Mouse (Mus musculus) regulatory T cell (primary cell): ENCODE results near the gene Atp2c2.

Source experiments
- in situ Hi-C: fragments of 300-600 bp; cut with MboI, MseI; formaldehyde crosslinking; loops from one replicate; pipeline ENCODE4 v1.15.1; 2025; ENCODE audit warnings: high pct_unique_total_duplicates

Gene Atp2c2

GRCm38 (mm10) chr8:119699549-119700134 lies at the start of gene Atp2c2:
Gene Atp2c2 (plus strand): TSS chr8:119700009.
- in situ Hi-C loops: loop anchor here (5.0 kb wide), 1 partner anchor 148 kb away; no protein-coding TSS in a partner anchor

GRCm38 (mm10) chr8:119651324-119651723 lies 48.5 kb upstream of the Atp2c2 start:
- in situ Hi-C loops: no loop called here

DNA sequence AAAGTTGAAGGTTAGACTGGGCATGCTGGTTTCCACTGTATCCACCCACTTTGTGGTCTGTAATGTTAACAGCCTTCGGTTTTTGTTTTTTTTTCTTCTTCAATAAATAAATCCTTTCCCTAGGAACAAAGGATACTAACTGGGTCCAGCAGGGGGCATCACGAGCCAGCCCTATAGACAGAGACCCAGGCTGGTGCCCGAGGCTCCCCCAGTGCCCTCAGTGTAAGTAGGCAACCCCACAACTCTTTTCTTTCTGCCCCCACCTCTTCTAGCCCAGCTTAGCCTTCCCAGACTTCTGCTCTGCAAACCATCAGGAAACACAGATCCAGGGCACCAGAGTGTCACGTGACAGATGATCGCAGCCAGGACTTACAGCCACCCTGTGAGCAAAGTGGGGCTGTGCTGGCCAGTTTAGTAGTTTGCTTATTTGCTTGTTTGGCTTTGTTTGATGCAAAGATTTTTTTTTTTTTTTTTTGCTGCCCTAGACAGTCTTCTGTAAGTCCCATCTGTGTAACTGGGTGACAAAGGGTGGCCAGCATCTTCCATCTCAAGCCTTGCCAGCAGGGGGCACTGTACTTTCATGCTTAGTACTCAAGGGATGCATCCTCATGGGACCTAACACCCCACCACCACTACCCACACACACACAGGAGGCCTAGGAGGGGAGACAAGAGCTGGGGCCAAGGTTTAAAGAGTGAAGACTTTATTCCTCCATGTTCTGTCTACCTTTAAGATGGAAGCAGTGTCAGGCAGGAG lies 42.9 kb upstream of the Atp2c2 start:
- in situ Hi-C loops: no loop called here

DNA sequence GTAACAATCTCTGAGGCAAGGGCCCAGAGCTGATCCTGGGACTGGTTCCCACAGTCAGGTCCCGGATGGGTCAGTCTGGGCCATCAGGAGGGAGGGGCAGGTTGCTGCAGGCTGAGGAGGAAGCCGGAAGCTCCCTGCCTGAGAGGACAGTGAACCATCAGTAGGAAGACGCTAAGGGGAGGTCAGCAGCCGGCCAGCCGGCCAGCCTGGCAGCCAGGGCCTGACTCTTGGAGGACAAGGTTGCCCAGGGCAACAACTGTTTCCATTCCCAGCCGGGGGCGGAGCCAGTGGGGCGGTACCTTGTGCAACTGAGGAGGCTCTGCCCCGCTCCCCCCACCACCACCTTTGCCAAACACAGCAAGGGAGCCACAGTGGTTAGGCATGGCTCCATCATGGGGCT lies 38.7 kb upstream of the Atp2c2 start:
- in situ Hi-C loops: no loop called here

GRCm38 (mm10) chr8:119661892-119662291 lies 37.9 kb upstream of the Atp2c2 start:
- in situ Hi-C loops: no loop called here

DNA sequence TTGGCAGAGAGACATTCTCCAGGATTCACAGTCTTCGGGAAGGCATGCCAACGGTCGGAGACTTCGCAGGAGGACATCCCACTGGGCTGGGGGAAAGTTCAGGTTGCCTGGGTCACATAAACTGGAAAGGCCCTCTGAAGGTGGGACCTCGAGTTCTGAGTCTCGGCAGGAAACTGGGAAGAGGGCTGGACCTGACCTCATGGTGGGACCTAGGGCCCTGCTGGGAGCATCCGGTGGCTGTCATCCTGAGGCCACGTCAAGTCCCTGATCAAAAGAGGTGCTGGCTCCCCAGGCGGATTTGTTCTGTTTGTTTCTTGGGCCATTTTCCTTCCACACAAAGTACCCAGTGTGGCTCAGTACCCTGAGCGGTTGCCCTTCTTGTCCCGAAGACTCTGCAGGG lies 36.4 kb upstream of the Atp2c2 start:
- in situ Hi-C loops: no loop called here

GRCm38 (mm10) chr8:119665270-119665669 lies 34.5 kb upstream of the Atp2c2 start:
- in situ Hi-C loops: no loop called here

- in situ Hi-C loops: no loop called here
Measured at GRCm38 (mm10) chr8:119666219-119666951, 33.4 kb upstream of the Atp2c2 start, which contains the start of gene Wfdc1. Gene Wfdc1 (plus strand): TSS chr8:119666365.

DNA sequence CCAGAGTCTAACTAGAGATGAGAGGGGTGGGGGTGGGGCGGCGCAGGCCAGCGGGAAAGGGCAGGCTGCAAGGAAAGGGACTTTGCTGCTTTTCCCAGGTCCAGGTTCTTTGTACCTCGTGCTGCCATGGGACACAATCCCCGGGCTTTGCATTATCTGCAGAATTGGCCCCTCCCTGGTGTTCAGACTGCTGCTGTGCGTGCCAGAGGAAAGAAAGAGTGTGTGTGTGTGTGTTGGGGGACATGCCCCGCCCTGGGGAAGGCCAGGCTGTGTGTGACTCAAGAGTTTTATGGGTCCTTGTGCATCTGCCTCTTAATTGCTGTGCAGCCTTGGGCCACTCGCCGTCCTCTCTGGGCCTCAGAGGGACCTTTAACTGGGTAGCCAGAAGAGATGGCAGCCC lies 31.4 kb upstream of the Atp2c2 start:
- in situ Hi-C loops: no loop called here

DNA sequence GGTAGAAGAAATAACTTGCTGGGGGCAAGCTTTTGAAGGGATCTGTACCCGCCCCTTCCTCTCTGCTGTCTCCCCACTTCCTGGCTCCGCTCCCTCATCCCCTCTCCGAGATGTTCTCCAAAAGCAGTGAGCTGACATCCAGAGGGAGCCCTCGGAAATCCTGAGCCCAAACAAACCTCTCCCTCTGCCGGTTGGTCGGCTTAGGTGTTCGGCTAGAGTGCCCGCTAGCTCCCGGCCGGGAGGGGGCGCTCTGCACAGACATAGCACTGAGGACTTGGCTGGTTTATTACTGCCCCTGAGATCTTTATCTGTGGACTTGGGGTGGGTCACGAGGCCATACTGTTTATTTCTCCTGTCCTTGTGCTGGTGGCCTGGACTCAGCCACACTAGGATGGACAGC lies 30.5 kb upstream of the Atp2c2 start:
- in situ Hi-C loops: no loop called here

DNA sequence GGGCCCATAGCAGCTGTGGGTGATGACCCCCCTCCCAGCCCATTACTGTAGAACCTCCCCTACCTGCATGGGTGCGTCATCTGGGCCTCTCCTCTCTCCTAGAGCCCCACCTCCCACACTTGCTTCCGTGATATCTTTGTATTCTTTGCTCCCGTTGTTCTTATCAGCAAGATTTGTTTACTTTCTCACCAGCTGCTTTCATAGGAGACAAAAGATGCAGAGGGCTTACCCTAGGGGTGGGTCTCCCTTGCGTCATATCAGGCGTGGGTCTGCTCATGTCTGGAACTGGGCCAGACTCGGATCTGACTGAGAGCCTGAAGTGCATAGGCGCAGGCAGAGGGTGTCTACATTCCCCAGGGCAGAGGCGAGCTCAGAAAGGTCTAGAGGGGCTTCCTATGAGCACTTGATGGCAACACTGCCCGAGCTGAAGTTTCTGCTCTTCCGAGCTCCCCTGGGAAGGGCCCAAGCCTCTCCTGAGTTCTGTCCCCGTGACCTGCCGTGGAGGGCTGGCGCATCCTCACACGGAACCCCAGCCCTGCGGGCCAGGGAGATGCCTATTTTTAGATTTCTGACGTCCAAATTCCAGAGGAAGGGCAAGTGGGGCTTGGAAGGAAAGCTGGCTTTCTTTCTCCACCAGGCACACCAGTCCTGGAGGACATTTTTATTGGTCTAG lies 29.3 kb upstream of the Atp2c2 start:
- in situ Hi-C loops: no loop called here

DNA sequence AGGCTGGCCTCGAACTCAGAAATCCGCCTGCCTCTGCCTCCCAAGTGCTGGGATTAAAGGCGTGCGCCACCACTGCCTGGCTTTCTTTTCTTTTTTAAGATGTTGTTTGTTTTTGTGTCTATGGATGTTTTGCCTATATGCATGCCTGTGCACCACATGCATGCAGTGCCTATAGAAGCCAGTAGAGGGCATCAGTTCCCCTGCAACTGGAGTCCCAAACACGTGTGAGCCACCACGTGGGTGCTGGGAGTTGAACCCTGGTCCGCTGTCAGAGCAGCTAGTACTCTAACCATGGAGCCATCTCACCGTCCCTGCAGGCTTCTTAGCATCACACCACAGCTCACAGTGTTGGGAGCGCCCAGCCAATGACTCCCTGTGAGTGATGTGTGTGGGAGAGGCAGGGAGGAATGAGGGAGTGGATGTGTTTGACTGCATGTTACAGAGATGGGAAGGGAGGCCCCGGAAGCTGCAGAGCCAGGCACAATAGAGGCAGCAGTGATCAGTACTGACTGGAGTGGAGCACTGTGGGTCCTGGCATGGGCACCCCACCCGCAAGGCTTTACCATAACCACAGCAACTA lies 25.7 kb upstream of the Atp2c2 start:
- in situ Hi-C loops: no loop called here

DNA sequence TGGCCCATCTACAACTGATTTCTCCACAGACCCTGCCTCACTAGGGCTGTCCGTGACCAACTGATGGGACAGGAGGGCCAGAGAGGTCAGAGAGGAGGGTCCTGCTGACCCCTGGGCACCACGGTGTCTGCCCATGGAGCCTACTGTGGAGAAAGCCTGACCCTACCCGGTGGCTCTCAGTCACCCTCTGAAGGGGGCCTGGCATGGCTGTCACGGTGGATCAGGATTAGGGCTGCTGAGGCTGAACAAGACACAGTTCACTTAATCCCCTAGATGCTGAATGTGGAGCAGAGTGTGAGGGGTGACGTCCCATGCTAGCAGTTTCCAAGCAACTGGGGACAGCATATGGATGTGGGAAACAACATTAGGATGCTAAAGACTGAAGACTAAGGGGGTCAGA lies 24.4 kb upstream of the Atp2c2 start:
- in situ Hi-C loops: no loop called here

DNA sequence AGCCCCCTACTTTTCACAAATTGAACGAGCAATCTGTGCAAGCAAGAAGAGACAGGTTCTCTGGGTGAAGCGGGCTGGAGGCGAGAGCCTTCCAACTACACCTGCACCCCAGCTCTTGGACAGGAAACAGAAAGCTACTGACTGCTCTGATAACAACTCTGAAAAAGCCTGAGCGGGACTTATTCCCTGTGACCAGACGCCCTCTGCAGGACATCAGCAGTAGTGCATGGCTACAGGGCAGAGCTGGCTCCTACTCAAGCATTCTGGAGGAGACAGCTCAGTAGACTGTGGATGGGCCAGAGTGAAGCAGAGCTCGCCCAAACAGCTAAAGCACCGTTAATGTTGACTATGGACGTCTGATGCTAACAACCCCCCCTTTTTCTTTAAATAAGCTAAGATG lies 23.4 kb upstream of the Atp2c2 start:
- in situ Hi-C loops: no loop called here

DNA sequence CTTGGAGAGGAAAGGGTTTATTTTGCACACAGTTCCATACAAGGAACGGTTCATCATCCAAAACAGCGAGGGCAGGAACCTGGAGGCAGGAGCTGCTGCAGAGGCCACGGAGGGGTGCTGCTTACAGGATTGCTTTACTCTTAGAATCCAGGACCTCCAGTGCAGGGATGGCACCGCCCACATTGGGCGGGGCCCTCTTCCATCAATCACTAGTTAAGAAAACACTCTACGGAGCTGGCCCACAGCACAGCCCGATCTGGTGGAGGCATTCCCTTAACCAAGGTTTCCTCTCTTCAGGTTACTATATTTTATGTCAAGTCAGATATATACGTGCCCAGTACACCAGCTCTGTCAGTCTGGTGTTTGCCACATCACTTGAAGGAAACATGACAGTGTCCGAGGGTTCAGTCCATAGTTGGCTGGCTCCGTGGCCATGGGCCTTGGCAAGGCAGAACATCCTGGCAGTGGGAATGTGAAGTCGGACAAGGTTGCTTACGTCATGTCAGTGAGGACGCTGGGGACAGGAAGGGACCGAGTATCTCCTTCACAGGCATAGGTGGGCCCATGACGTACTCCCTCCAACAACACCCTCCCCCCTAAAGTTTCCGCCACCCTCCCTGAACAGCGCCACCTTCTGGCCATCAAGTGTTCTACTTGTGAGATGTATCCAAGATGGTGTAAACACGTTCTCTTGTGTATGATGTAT lies 21.5 kb upstream of the Atp2c2 start:
- in situ Hi-C loops: no loop called here

GRCm38 (mm10) chr8:119679184-119679583 lies 20.6 kb upstream of the Atp2c2 start:
- in situ Hi-C loops: no loop called here

GRCm38 (mm10) chr8:119690602-119691001 lies 9.2 kb upstream of the Atp2c2 start:
- in situ Hi-C loops: no loop called here

- in situ Hi-C loops: no loop called here
Measured at GRCm38 (mm10) chr8:119691989-119692388, 7.8 kb upstream of the Atp2c2 start.

GRCm38 (mm10) chr8:119694696-119695095 lies 5.1 kb upstream of the Atp2c2 start:
- in situ Hi-C loops: loop anchor here (5.0 kb wide), 1 partner anchor 153 kb away; no protein-coding TSS in a partner anchor

GRCm38 (mm10) chr8:119697163-119697562 lies 2.6 kb upstream of the Atp2c2 start:
- in situ Hi-C loops: loop anchor here (5.0 kb wide), 1 partner anchor 150 kb away; no protein-coding TSS in a partner anchor

DNA sequence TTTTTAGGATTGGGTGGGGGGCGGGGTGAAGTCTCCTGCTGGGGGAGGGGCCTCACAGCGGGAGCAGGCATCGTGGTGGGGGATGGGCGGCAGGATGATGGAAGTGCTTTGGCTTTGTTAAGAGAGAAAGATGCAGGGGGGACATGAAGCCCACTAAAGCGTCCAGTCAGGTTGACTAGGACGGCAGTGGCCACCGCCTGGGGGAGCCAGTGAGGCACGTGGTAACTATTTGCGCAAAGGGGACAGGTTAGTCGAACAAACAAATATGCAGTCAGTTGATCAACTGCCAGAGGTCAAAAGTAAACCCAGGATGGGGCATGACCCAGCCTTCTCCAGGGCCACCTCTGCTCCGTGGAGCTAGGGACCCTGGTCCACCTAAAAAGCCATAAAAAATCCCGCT lies 849 bp upstream of the Atp2c2 start:
- in situ Hi-C loops: loop anchor here (5.0 kb wide), 1 partner anchor 148 kb away; no protein-coding TSS in a partner anchor
